Mouse (Mus musculus) kidney, postnatal 14 days (tissue): ENCODE measurements around the gene Chpt1.
"Not testable (repeated sequence)": the region's sequence is repeated elsewhere in the genome, so short reads cannot be mapped to it uniquely, and the experiment has no call there.

ENCODE experiments used
- DNase-seq: peaks from one replicate; pipeline ENCODE4 v3.0.0; 2022; ENCODE audit warnings: mixed read lengths

Gene Chpt1

GRCm38 (mm10) chr10:88494959-88495587, 8.8 kb downstream of the Chpt1 start:
- no peak for DNase-seq

GRCm38 (mm10) chr10:88492658-88493057, 11.2 kb downstream of the Chpt1 start:
- DNase-seq: no peak

- no peak for DNase-seq
Observed at GRCm38 (mm10) chr10:88491632-88492031, 12.2 kb downstream of the Chpt1 start.

GRCm38 (mm10) chr10:88488629-88489028, 15.2 kb downstream of the Chpt1 start:
- no peak for DNase-seq

GRCm38 (mm10) chr10:88482866-88483265, 21.0 kb downstream of the Chpt1 start:
- not testable (repeated sequence) for DNase-seq

- peak; percentile 7 for DNase-seq
Observed at GRCm38 (mm10) chr10:88460122-88460820, 43.6 kb downstream of the Chpt1 start.

GRCm38 (mm10) chr10:88459502-88459992, 44.3 kb downstream of the Chpt1 start, which contains the start of gene Sycp3:
Sycp3 (plus strand) TSS chr10:88459569.
- DNase-seq: peak; percentile 18

- peak; percentile 16 for DNase-seq
Observed at GRCm38 (mm10) chr10:88457816-88458215, 46.1 kb downstream of the Chpt1 start.

GRCm38 (mm10) chr10:88451990-88452389, 51.9 kb downstream of the Chpt1 start:
- no peak for DNase-seq

- no peak for DNase-seq
Observed at GRCm38 (mm10) chr10:88451221-88451620, 52.7 kb downstream of the Chpt1 start.

GRCm38 (mm10) chr10:88441224-88441623, 62.6 kb downstream of the Chpt1 start:
- DNase-seq: no peak

- no peak for DNase-seq
Observed at GRCm38 (mm10) chr10:88427998-88428397, 75.9 kb downstream of the Chpt1 start.

- DNase-seq: no peak
Observed at GRCm38 (mm10) chr10:88426896-88427295, 77.0 kb downstream of the Chpt1 start.

- peak; percentile 69 for DNase-seq
Observed at GRCm38 (mm10) chr10:88426158-88426816, 77.6 kb downstream of the Chpt1 start.

GRCm38 (mm10) chr10:88420655-88421435, 83.0 kb downstream of the Chpt1 start:
- no peak for DNase-seq

GRCm38 (mm10) chr10:88420141-88420541, 83.7 kb downstream of the Chpt1 start:
- DNase-seq: no peak

- no peak for DNase-seq
Observed at GRCm38 (mm10) chr10:88417686-88418085, 86.2 kb downstream of the Chpt1 start.

- DNase-seq: no peak
Observed at GRCm38 (mm10) chr10:88412290-88412995, 91.4 kb downstream of the Chpt1 start.

GRCm38 (mm10) chr10:88409751-88410150, 94.1 kb downstream of the Chpt1 start:
- no peak for DNase-seq

GRCm38 (mm10) chr10:88407875-88408631, 95.8 kb downstream of the Chpt1 start:
- DNase-seq: no peak

GRCm38 (mm10) chr10:88405812-88406211, 98.1 kb downstream of the Chpt1 start:
- DNase-seq: peak; percentile 30
